Mouse (Mus musculus): ENCODE measurements around the gene Ptpa. TPM values are rescaled to one million over a fixed set of nuclear protein-coding genes. Genes with fewer than 3 reads are reported as not detected.
"Not testable (repeated sequence)": the region's sequence is repeated elsewhere in the genome, so short reads cannot be mapped to it uniquely, and the experiment has no call there.

Gene Ptpa
- total RNA-seq, 2 experiments from 2014 or later, result 144 to 145 TPM

- intact Hi-C loops (cut with DNase I), result no loop called here
- no peak for DNase-seq (ENCODE audit: extremely low spot score in 1 of 2, low spot score in 2 of 2)
Observed at GRCm38 (mm10) chr2:30399191-30400171, 16.4 kb upstream of the Ptpa start.

- intact Hi-C loops (cut with DNase I), result no loop called here
- no peak for DNase-seq (ENCODE audit: extremely low spot score in 1 of 2, low spot score in 2 of 2)
Observed at GRCm38 (mm10) chr2:30401581-30401980, 14.3 kb upstream of the Ptpa start.

- intact Hi-C loops (cut with DNase I), result no loop called here
- no peak for DNase-seq (ENCODE audit: extremely low spot score in 1 of 2, low spot score in 2 of 2)
Observed at GRCm38 (mm10) chr2:30402351-30402826, 13.4 kb upstream of the Ptpa start.

- no peak for DNase-seq (ENCODE audit: extremely low spot score in 1 of 2, low spot score in 2 of 2)
- intact Hi-C loops (cut with DNase I), result no loop called here
Observed at GRCm38 (mm10) chr2:30402843-30403242, 13.0 kb upstream of the Ptpa start.

- DNase-seq (ENCODE audit: extremely low spot score in 1 of 2, low spot score in 2 of 2), result no peak
- intact Hi-C loops (cut with DNase I), result no loop called here
Observed at GRCm38 (mm10) chr2:30403870-30404269, 12.0 kb upstream of the Ptpa start.

GRCm38 (mm10) chr2:30407221-30407620 is 8.6 kb upstream of the Ptpa start:
- DNase-seq (ENCODE audit: extremely low spot score in 1 of 2, low spot score in 2 of 2), result no peak
- intact Hi-C loops (cut with DNase I), result no loop called here

- intact Hi-C loops (cut with DNase I), result no loop called here
- DNase-seq (ENCODE audit: extremely low spot score in 1 of 2, low spot score in 2 of 2), result no peak
Observed at GRCm38 (mm10) chr2:30407778-30408177, 8.1 kb upstream of the Ptpa start.

- DNase-seq (ENCODE audit: extremely low spot score in 1 of 2, low spot score in 2 of 2), result no peak
- intact Hi-C loops (cut with DNase I), result no loop called here
Observed at GRCm38 (mm10) chr2:30408452-30409100, 7.3 kb upstream of the Ptpa start.

- intact Hi-C loops (cut with DNase I), result no loop called here
- no peak for DNase-seq (ENCODE audit: extremely low spot score in 1 of 2, low spot score in 2 of 2)
Observed at GRCm38 (mm10) chr2:30409454-30410176, 6.2 kb upstream of the Ptpa start.

GRCm38 (mm10) chr2:30413038-30413973 is 2.5 kb upstream of the Ptpa start:
- DNase-seq (ENCODE audit: extremely low spot score in 1 of 2, low spot score in 2 of 2), result peak in 1 of 2 experiments; percentile 65
- intact Hi-C loops (cut with DNase I), result no loop called here

GRCm38 (mm10) chr2:30414101-30414500 is 1.7 kb upstream of the Ptpa start:
- no peak for DNase-seq (ENCODE audit: extremely low spot score in 1 of 2, low spot score in 2 of 2)
- intact Hi-C loops (cut with DNase I), result no loop called here

- DNase-seq (ENCODE audit: extremely low spot score in 1 of 2, low spot score in 2 of 2), result no peak
- intact Hi-C loops (cut with DNase I), result no loop called here
Observed at GRCm38 (mm10) chr2:30414681-30415080, 1.2 kb upstream of the Ptpa start.

- DNase-seq (ENCODE audit: extremely low spot score in 1 of 2, low spot score in 2 of 2), result peak; percentile 90 to 97
- intact Hi-C loops (cut with DNase I), result no loop called here
Observed at GRCm38 (mm10) chr2:30415157-30415935, 493 bp upstream of the Ptpa start, which contains the start of gene Crat. Crat (minus strand) TSS chr2:30415813.

- DNase-seq (ENCODE audit: extremely low spot score in 1 of 2, low spot score in 2 of 2), result no peak
- intact Hi-C loops (cut with DNase I), result no loop called here
Observed at GRCm38 (mm10) chr2:30416649-30416965, 768 bp downstream of the Ptpa start.

GRCm38 (mm10) chr2:30417154-30417553 is 1.3 kb downstream of the Ptpa start:
- intact Hi-C loops (cut with DNase I); DNase-seq (ENCODE audit: extremely low spot score in 1 of 2, low spot score in 2 of 2): not testable (repeated sequence)

- no peak for DNase-seq (ENCODE audit: extremely low spot score in 1 of 2, low spot score in 2 of 2)
- intact Hi-C loops (cut with DNase I), result no loop called here
Observed at GRCm38 (mm10) chr2:30417595-30418165, 1.8 kb downstream of the Ptpa start.

GRCm38 (mm10) chr2:30418259-30418658 is 2.4 kb downstream of the Ptpa start:
- intact Hi-C loops (cut with DNase I), result no loop called here
- no peak for DNase-seq (ENCODE audit: extremely low spot score in 1 of 2, low spot score in 2 of 2)
